Mouse (Mus musculus) midbrain, embryonic 15.5 days (tissue): ENCODE measurements around the gene Miga1. TPM values are rescaled to one million over a fixed set of nuclear protein-coding genes. Genes with fewer than 3 reads are reported as not detected.

ENCODE experiments used
- ATAC-seq: fragments of 200-750 bp; cut with Nextera tagmentation; replicated peaks from 2 replicates; pipeline ENCODE4 v1.8.0; 2017; ENCODE audit warnings: moderate TSS enrichment
- H3K27ac ChIP-seq: fragments of 300-500 bp; sonication (generic); 2 replicates; pipeline ENCODE4 v1.5.1; 2015; ENCODE audit warnings: mild to moderate bottlenecking, inconsistent platforms
- H3K27me3 ChIP-seq: fragments of 300-500 bp; sonication (generic); replicated peaks from 2 replicates; pipeline ENCODE4 v1.6.1; 2015; ENCODE audit warnings: inconsistent platforms
- H3K36me3 ChIP-seq: fragments of 300-500 bp; sonication (generic); replicated peaks from 2 replicates; pipeline ENCODE4 v1.6.1; 2015; ENCODE audit warnings: inconsistent platforms
- H3K4me1 ChIP-seq: fragments of 300-500 bp; sonication (generic); 2 replicates; pipeline ENCODE4 v1.6.1; 2015; ENCODE audit warnings: inconsistent platforms
- H3K4me2 ChIP-seq: fragments of 300-500 bp; sonication (generic); 2 replicates; pipeline ENCODE4 v1.6.1; 2015; ENCODE audit warnings: inconsistent platforms, mild to moderate bottlenecking, moderate library complexity
- H3K4me3 ChIP-seq: fragments of 300-500 bp; sonication (generic); 2 replicates; pipeline ENCODE4 v1.5.1; 2015; ENCODE audit warnings: mild to moderate bottlenecking, inconsistent platforms
- H3K9ac ChIP-seq: fragments of 300-500 bp; sonication (generic); 2 replicates; pipeline ENCODE4 v1.6.1; 2015; ENCODE audit warnings: mild to moderate bottlenecking, inconsistent platforms
- H3K9me3 ChIP-seq: fragments of 300-500 bp; sonication (generic); 2 replicates; pipeline ENCODE4 v1.6.1; 2016; ENCODE audit warnings: inconsistent platforms
- WGBS: fragments of 180-500 bp; shearing (Covaris S2); methylation state at CpG from one replicate; pipeline ENCODE4 v1.1.7; 2015; ENCODE audit warnings: mixed read lengths; 5-methylcytosine and 5-hydroxymethylcytosine counted together
- polyA plus RNA-seq: library from polyadenylated mRNA; unstranded; fragments of >200 nt; fragmentation: Nextera tagmentation; extraction: Ambion mirVana; gene quantifications from 2 replicates; pipeline ENCODE4 v1.2.1, GENCODE M21; 2015

The Miga1 gene
- polyA plus RNA-seq, 1 experiment from 2014 or later = 19.1 TPM

DNA sequence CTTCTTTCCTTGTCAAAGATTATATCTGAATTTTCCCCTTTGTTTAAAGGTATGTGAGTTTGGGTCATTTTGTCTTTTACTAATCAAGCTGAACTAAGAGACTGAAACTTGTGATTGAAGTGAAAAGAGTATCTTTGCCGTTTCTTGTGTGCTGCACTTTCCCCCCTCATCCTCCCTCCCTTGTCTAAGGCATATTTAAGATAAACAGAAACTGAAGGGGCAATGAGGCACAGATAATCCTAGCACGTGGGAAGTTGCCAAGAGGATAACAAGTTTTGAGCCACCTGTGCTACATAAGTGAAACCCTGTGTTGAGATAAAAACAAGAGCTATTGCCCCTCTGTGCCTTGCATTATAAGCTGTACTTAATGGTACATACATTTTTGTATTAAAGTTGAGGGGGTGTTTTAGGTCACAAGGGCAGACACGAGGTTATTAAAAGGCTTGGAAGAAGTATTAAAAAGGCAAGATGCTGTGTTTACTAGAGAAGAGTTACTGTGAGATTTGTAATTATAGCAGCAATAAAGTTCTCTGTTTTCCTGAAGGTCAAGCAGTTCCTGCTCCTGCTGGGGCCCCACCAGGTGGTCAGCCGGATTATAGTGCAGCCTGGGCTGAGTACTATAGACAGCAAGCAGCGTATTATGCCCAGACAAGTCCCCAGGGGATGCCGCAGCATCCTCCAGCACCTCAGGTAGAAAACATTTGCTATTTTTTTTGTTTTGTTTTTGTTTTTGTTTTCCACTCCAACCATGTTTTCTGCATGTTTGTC, 108.7 kb downstream of the Miga1 start:
- Histone ChIP-seq H3K27ac (no peak overlapping the region), H3K4me2 (no peak overlapping the region), H3K9ac (no peak overlapping the region), H3K27me3 (no peaks in the 10 kb centered on the region), H3K4me1 (no peaks in the 10 kb centered on the region), H3K9me3 (no peaks in the 10 kb centered on the region), H3K4me3 (no peak overlapping the region), H3K36me3 (peaks cover 23% of the 10 kb centered on the region; the same call in 1 of the 2 replicates)
- ATAC-seq = no peak
- 60% methylated on average over 6 of the region's 6 CpGs for WGBS

GRCm38 (mm10) chr3:152229271-152229670, 110.9 kb downstream of the Miga1 start:
- Histone ChIP-seq H3K27ac (no peak overlapping the region), H3K36me3 (peaks cover 39% of the 10 kb centered on the region), H3K27me3 (no peaks in the 10 kb centered on the region), H3K4me3 (no peak overlapping the region), H3K4me1 (no peaks in the 10 kb centered on the region), H3K9me3 (no peaks in the 10 kb centered on the region), H3K4me2 (no peak overlapping the region), H3K9ac (no peak overlapping the region)
- ATAC-seq = no peak
- 94% methylated on average over 5 of the region's 5 CpGs for WGBS

GRCm38 (mm10) chr3:152228843-152229242, 111.4 kb downstream of the Miga1 start:
- 94% methylated on average over 7 of the region's 7 CpGs for WGBS
- Histone ChIP-seq H3K36me3 (peaks cover 44% of the 10 kb centered on the region), H3K9ac (no peak overlapping the region), H3K4me1 (no peaks in the 10 kb centered on the region), H3K9me3 (no peaks in the 10 kb centered on the region), H3K4me3 (no peak overlapping the region), H3K27ac (no peak overlapping the region), H3K4me2 (no peak overlapping the region), H3K27me3 (no peaks in the 10 kb centered on the region)
- no peak for ATAC-seq

- WGBS = 95% methylated on average over 7 of the region's 7 CpGs
- no peak overlapping the region for H3K4me2 ChIP-seq
- peaks cover 58% of the 10 kb centered on the region for H3K36me3 ChIP-seq
- no peak overlapping the region for H3K27ac ChIP-seq
- H3K9ac ChIP-seq = no peak overlapping the region
- H3K4me3 ChIP-seq = no peak overlapping the region
- no peaks in the 10 kb centered on the region for H3K4me1 ChIP-seq
- H3K9me3 ChIP-seq = no peaks in the 10 kb centered on the region
- H3K27me3 ChIP-seq = no peaks in the 10 kb centered on the region
- no peak for ATAC-seq
These were observed 114.3 kb downstream of the Miga1 start for GRCm38 (mm10) chr3:152225906-152226305.

GRCm38 (mm10) chr3:152224918-152225317, 115.3 kb downstream of the Miga1 start:
- no peak overlapping the region for H3K9ac ChIP-seq
- H3K4me1 ChIP-seq = no peaks in the 10 kb centered on the region
- no peaks in the 10 kb centered on the region for H3K27me3 ChIP-seq
- H3K9me3 ChIP-seq = no peaks in the 10 kb centered on the region
- no peak for ATAC-seq
- H3K4me3 ChIP-seq = no peak overlapping the region
- no peak overlapping the region for H3K27ac ChIP-seq
- H3K4me2 ChIP-seq = no peak overlapping the region
- peaks cover 65% of the 10 kb centered on the region for H3K36me3 ChIP-seq

Other genes starting within 250 kb of the Miga1 start
- 7.8 and 12.3 TPM in 2 replicates for gene Gipc2, start 174.2 kb downstream of the Miga1 start, polyA plus RNA-seq
- gene Dnajb4, start 130.1 kb downstream of the Miga1 start, polyA plus RNA-seq = 40.0 and 41.0 TPM in 2 replicates
- 227 and 232 TPM in 2 replicates for gene Fubp1, start 130.0 kb downstream of the Miga1 start, polyA plus RNA-seq
- 0.88 and 2.2 TPM in 2 replicates for gene Nexn, start 74.1 kb downstream of the Miga1 start, polyA plus RNA-seq
- 89.2 and 92.8 TPM in 2 replicates for gene Usp33, start 6.1 kb upstream of the Miga1 start, polyA plus RNA-seq
- gene Zzz3, start 55.1 kb upstream of the Miga1 start, polyA plus RNA-seq = 31.3 and 32.9 TPM in 2 replicates